14 mouse cellular contexts compared by ENCODE assay signal in the genomic region with DNA sequence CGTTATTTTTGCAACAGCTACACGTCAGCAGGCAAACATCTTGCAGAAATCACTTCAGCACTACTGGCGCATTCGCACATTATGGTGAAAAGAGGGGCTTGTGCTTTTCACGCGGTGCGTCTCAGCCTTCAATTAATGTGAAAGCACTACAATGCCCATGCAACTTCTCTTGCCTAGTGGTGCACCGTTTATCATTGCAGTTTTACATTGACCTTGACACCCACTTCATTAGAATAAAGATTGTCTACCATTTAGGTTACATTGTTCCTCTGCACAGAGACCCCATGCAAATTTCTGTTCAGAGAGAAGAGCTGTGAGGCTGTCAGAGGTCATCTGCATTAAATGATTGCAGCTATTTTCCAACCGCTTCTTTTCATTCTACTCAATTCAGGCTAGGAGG.
DNase-seq lines count a peak whose midpoint lies in the region; ATAC-seq and TF ChIP-seq lines count a peak whose summit lies in the region.
"Had no signal": no experiment of that assay in that cellular context is flagged by ENCODE, and none has a peak within 500 bp of the region (broad histone marks: within the 10 kb centered on the region; RNA-seq: fewer than 3 reads in every experiment).

No protein-coding gene starts in this region.

- H3K27ac ChIP-seq in ES-E14 (ENCODE audit: insufficient read depth, low read depth, low read length, poor library complexity, severe bottlenecking): no peak overlapping the region
- peak overlapping the region; percentile 69 for H3K27ac ChIP-seq in midbrain, embryonic 13.5 days
- H3K27ac ChIP-seq: embryonic facial prominence, embryonic 12.5 days; heart, embryonic 10.5 days; kidney, postnatal 0 days; left cerebral cortex, adult 2 months had no signal

- H3K9ac ChIP-seq in ES-E14 (ENCODE audit: insufficient read depth, low read depth, low read length, poor library complexity, severe bottlenecking): no peak overlapping the region
- no peak overlapping the region for H3K9ac ChIP-seq in midbrain, embryonic 13.5 days (replicated peaks)
- H3K9ac ChIP-seq: embryonic facial prominence, embryonic 12.5 days had no signal

- no peaks in the 10 kb centered on the region for H3K27me3 ChIP-seq in midbrain, embryonic 13.5 days
- H3K27me3 ChIP-seq: embryonic facial prominence, embryonic 12.5 days had no signal

- H3K4me3 ChIP-seq in ES-E14 (ENCODE audit: insufficient read depth in 1 of 2, low read depth in 1 of 2, low read length in 2 of 2, poor library complexity in 1 of 2, severe bottlenecking in 1 of 2): no peak overlapping the region
- H3K4me3 ChIP-seq in midbrain, embryonic 13.5 days (replicated peaks): no peak overlapping the region
- H3K4me3 ChIP-seq: embryonic facial prominence, embryonic 12.5 days; heart, embryonic 10.5 days; left cerebral cortex, adult 2 months had no signal

- peak; percentile 42 for DNase-seq in ES-E14 (ENCODE audit: low read depth, low spot score)
- DNase-seq in embryo, embryonic 10.5 days (ENCODE audit: low spot score): peak; percentile 76
- peak; percentile 37 for DNase-seq in forelimb bud, embryonic 11.5 days (ENCODE audit: low read depth, low spot score)
- no peak for DNase-seq in cerebellum, adult 8-10 months
- no peak for DNase-seq in frontal cortex, postnatal 36 days (ENCODE audit: low spot score in 2 of 2)
- DNase-seq in kidney, postnatal 36 days: no peak
- DNase-seq: cerebellum, adult 18-20 months; thymus, postnatal 4 days had no signal

- WGBS in midbrain, embryonic 13.5 days: 9% methylated on average over 9 of the region's 9 CpGs

- no peaks in the 10 kb centered on the region for H3K36me3 ChIP-seq in ES-E14 (ENCODE audit: control insufficient read depth, insufficient read depth, low read length, poor library complexity, severe bottlenecking)
- no peaks in the 10 kb centered on the region for H3K36me3 ChIP-seq in midbrain, embryonic 13.5 days
- H3K36me3 ChIP-seq: embryonic facial prominence, embryonic 12.5 days; heart, embryonic 10.5 days had no signal

- no peaks in the 10 kb centered on the region; a peak in 1 of 4 replicates for H3K4me1 ChIP-seq in ES-E14 (ENCODE audit: control insufficient read depth in 2 of 2, insufficient read depth in 2 of 2, low read length in 2 of 2, poor library complexity in 1 of 2)
- peaks cover 79% of the 10 kb centered on the region for H3K4me1 ChIP-seq in midbrain, embryonic 13.5 days (replicated peaks)
- H3K4me1 ChIP-seq: heart, embryonic 10.5 days had no signal

- ATAC-seq in midbrain, embryonic 13.5 days: peak; percentile 43
- ATAC-seq: Patski had no signal

- peak overlapping the region; percentile 32; the same call in 1 of the 2 replicates for H3K4me2 ChIP-seq in midbrain, embryonic 13.5 days (replicated peaks)
- H3K4me2 ChIP-seq: embryonic facial prominence, embryonic 12.5 days had no signal

- H3K9me3 ChIP-seq in ES-E14 (ENCODE audit: control insufficient read depth, insufficient read depth, low read depth, low read length): no peaks in the 10 kb centered on the region
- no peaks in the 10 kb centered on the region for H3K9me3 ChIP-seq in midbrain, embryonic 13.5 days
- H3K9me3 ChIP-seq: embryonic facial prominence, embryonic 12.5 days; heart, embryonic 10.5 days had no signal

- in situ Hi-C loops in ES-E14 (cut with MboI; ENCODE audit: low sequenced_read_pairs in 2 of 2, unreplicated experiment in 2 of 2): no loop called here

TF ChIP-seq in ES-E14, 5 proteins besides CTCF, POLR2A, EP300 and RAD21:
- TF ChIP-seq MAFK (IDR thresholded peaks at IDR 0.05; ENCODE audit: insufficient read depth, low read depth, low read length) (no peak), ZC3H11A (IDR thresholded peaks at IDR 0.05; ENCODE audit: borderline replicate concordance, low read depth, low read length) (no peak), CHD2 (IDR thresholded peaks at IDR 0.05; ENCODE audit: low read depth, low read length) (no peak), ZNF384 (IDR thresholded peaks at IDR 0.05; ENCODE audit: low read depth, low read length) (no peak), HCFC1 (IDR thresholded peaks at IDR 0.05; ENCODE audit: borderline replicate concordance, insufficient read depth, low read length) (no peak)

Comparison
In these comparisons a context has a peak if more than half of its experiments do, and no peak if none do; other contexts are left out.
1. DNase-seq: peak in ES-E14 (single experiment), embryo, embryonic 10.5 days (single experiment) and forelimb bud, embryonic 11.5 days (single experiment); none in cerebellum, adult 8-10 months (single experiment), frontal cortex, postnatal 36 days (0 of 2) and kidney, postnatal 36 days (0 of 2).